Comparison of ENCODE assay signal across 8 mouse cellular contexts in genomic region chr4:150112867-150113266, GRCm38 (mm10). TPM values are rescaled to one million over a fixed set of nuclear protein-coding genes. Genes with fewer than 3 reads are reported as not detected.
DNase-seq lines count a peak whose midpoint lies in the region; ATAC-seq and TF ChIP-seq lines count a peak whose summit lies in the region.

No protein-coding gene starts in this region.

- H3K27me3 ChIP-seq in intestine, embryonic 14.5 days (replicated peaks; ENCODE audit: control insufficient read depth, insufficient read depth, low read length) = no peaks in the 10 kb centered on the region
- H3K27me3 ChIP-seq in intestine, embryonic 16.5 days (replicated peaks; ENCODE audit: control insufficient read depth, insufficient read depth, low read length) = no peaks in the 10 kb centered on the region
- no peaks in the 10 kb centered on the region for H3K27me3 ChIP-seq in liver, adult 2 months (ENCODE audit: control insufficient read depth, insufficient read depth, low read length)
- no peaks in the 10 kb centered on the region for H3K27me3 ChIP-seq in splenic B cell, adult 2 months (ENCODE audit: control insufficient read depth, insufficient read depth, low read length, poor library complexity, severe bottlenecking)

- no peaks in the 10 kb centered on the region for H3K36me3 ChIP-seq in intestine, embryonic 14.5 days (ENCODE audit: control insufficient read depth, insufficient read depth, low read length)
- no peaks in the 10 kb centered on the region for H3K36me3 ChIP-seq in intestine, embryonic 16.5 days (ENCODE audit: control insufficient read depth, insufficient read depth, low read length)
- no peaks in the 10 kb centered on the region for H3K36me3 ChIP-seq in liver, adult 2 months (ENCODE audit: control insufficient read depth, insufficient read depth, low read length)
- H3K36me3 ChIP-seq in splenic B cell, adult 2 months (ENCODE audit: control insufficient read depth, insufficient read depth, low read length, poor library complexity, severe bottlenecking) = no peaks in the 10 kb centered on the region

- peak; percentile 95 for TF ChIP-seq CTCF in liver, adult 2 months (IDR thresholded peaks at IDR 0.05; ENCODE audit: low read depth, low read length)

- no peak overlapping the region for H3K27ac ChIP-seq in intestine, embryonic 14.5 days (ENCODE audit: low read depth)
- no peak overlapping the region for H3K27ac ChIP-seq in intestine, embryonic 16.5 days (ENCODE audit: low read length)
- no peak overlapping the region for H3K27ac ChIP-seq in liver, adult 2 months (replicated peaks; ENCODE audit: insufficient read depth, low read depth, low read length)

- H3K4me3 ChIP-seq in intestine, embryonic 14.5 days (ENCODE audit: low read depth, low read length) = no peak overlapping the region
- no peak overlapping the region for H3K4me3 ChIP-seq in intestine, embryonic 16.5 days (ENCODE audit: low read length)
- no peak overlapping the region for H3K4me3 ChIP-seq in liver, adult 2 months (ENCODE audit: insufficient read depth, low read depth, low read length)

- 6% methylated on average over 15 of the region's 15 CpGs for WGBS in intestine, embryonic 14.5 days
- WGBS in intestine, embryonic 16.5 days = 6% methylated on average over 15 of the region's 15 CpGs
- WGBS in liver, adult 2 months = 7% methylated on average over 15 of the region's 15 CpGs

- ATAC-seq in intestine, embryonic 14.5 days (replicated peaks; ENCODE audit: low FRiP score, low TSS enrichment, low read depth) = no peak; the same call in 1 of the 2 replicates
- no peak for ATAC-seq in intestine, embryonic 16.5 days
- 0 out of 2 replicates have a peak, but pooled peaks have one; percentile 67 for ATAC-seq in monocyte, adult 5-6 weeks (replicated peaks; ENCODE audit: insufficient number of reproducible peaks, low FRiP score, low TSS enrichment, poor library complexity, severe bottlenecking)

- H3K4me2 ChIP-seq in intestine, embryonic 14.5 days (ENCODE audit: low read length) = no peak overlapping the region
- no peak overlapping the region for H3K4me2 ChIP-seq in intestine, embryonic 16.5 days (ENCODE audit: low read depth, low read length)

- no peaks in the 10 kb centered on the region for H3K9me3 ChIP-seq in intestine, embryonic 14.5 days (ENCODE audit: control insufficient read depth, low read length)
- no peaks in the 10 kb centered on the region for H3K9me3 ChIP-seq in intestine, embryonic 16.5 days (ENCODE audit: control insufficient read depth, low read length)

- no peaks in the 10 kb centered on the region for H3K79me2 ChIP-seq in liver, adult 2 months (ENCODE audit: control insufficient read depth, insufficient read depth, low read length)

- H3K9ac ChIP-seq in intestine, embryonic 14.5 days (ENCODE audit: low read length) = no peak overlapping the region
- no peak overlapping the region for H3K9ac ChIP-seq in intestine, embryonic 16.5 days (ENCODE audit: low read depth, low read length)
- no peak overlapping the region for H3K9ac ChIP-seq in liver, adult 2 months (ENCODE audit: low read depth, low read length)

- H3K4me1 ChIP-seq in intestine, embryonic 14.5 days (replicated peaks; ENCODE audit: control insufficient read depth, insufficient read depth, low read length) = no peaks in the 10 kb centered on the region
- peaks cover 3% of the 10 kb centered on the region; the same call in 1 of the 2 replicates for H3K4me1 ChIP-seq in intestine, embryonic 16.5 days (ENCODE audit: control insufficient read depth, insufficient read depth, low read length)
- H3K4me1 ChIP-seq in liver, adult 2 months (ENCODE audit: control insufficient read depth, insufficient read depth, low read length) = no peaks in the 10 kb centered on the region

- TF ChIP-seq POLR2A in liver, adult 2 months (IDR thresholded peaks at IDR 0.05; ENCODE audit: extremely low read depth, insufficient read depth, low read length) = no peak

- DNase-seq in intestine, embryonic 14.5 days (ENCODE audit: low spot score) = peak; percentile 78
- peak; percentile 79 for DNase-seq in cerebellum, adult 8-10 months
- peak; percentile 72 for DNase-seq in forelimb bud, embryonic 11.5 days (ENCODE audit: low read depth, low spot score)
- peak; percentile 85 for DNase-seq in kidney, adult 9 months
- peak; percentile 46 for DNase-seq in liver, adult 2 months (ENCODE audit: extremely low read depth, low read depth, low spot score)
- DNase-seq in splenic B cell, adult 2 months (ENCODE audit: low read depth, low spot score) = peak; percentile 77

RNA-seq across cellular contexts. Expression of gene Slc2a5, which starts 6.2 kb away (rescaled TPM):
- polyA plus RNA-seq in intestine, embryonic 14.5 days (2014; fragmentation: Nextera tagmentation; extraction: Ambion mirVana) = 1.3 and 1.9 TPM in 2 replicates
- 2.4 and 3.4 TPM in 2 replicates for polyA plus RNA-seq in intestine, embryonic 16.5 days (2015; fragmentation: Nextera tagmentation; extraction: Ambion mirVana)
- total RNA-seq in liver, adult 2 months (2014; rRNA removed) = 7.8 and 8.0 TPM in 2 replicates
- polyA plus RNA-seq in liver, adult 2 months (2012; rRNA removed) = 2.9 and 3.3 TPM in 2 replicates
- 0.10 TPM in 1 of 3 replicates, not detected in the others for total RNA-seq in monocyte, adult 5-6 weeks (2017)

RNA-seq across cellular contexts. Expression of gene Gpr157, which starts 25.7 kb away (rescaled TPM):
- polyA plus RNA-seq in intestine, embryonic 14.5 days (2014; fragmentation: Nextera tagmentation; extraction: Ambion mirVana) = 0.42 and 0.44 TPM in 2 replicates
- polyA plus RNA-seq in intestine, embryonic 16.5 days (2015; fragmentation: Nextera tagmentation; extraction: Ambion mirVana) = 1.6 and 1.8 TPM in 2 replicates
- 1.6 and 2.0 TPM in 2 replicates for total RNA-seq in liver, adult 2 months (2014; rRNA removed)
- polyA plus RNA-seq in liver, adult 2 months (2012; rRNA removed) = 1.4 and 2.0 TPM in 2 replicates
- 0.19 to 0.39 TPM (median 0.32 TPM) in 3 replicates for total RNA-seq in monocyte, adult 5-6 weeks (2017)

RNA-seq across cellular contexts. Expression of gene Slc2a7, which starts 35.9 kb away (rescaled TPM):
- not detected in 2 replicates for polyA plus RNA-seq in intestine, embryonic 14.5 days (2014; fragmentation: Nextera tagmentation; extraction: Ambion mirVana)
- 1.1 and 1.6 TPM in 2 replicates for polyA plus RNA-seq in intestine, embryonic 16.5 days (2015; fragmentation: Nextera tagmentation; extraction: Ambion mirVana)
- total RNA-seq in liver, adult 2 months (2014; rRNA removed) = not detected in 2 replicates
- not detected in 2 replicates for polyA plus RNA-seq in liver, adult 2 months (2012; rRNA removed)
- total RNA-seq in monocyte, adult 5-6 weeks (2017) = not detected in 3 replicates
